Mouse (Mus musculus) granulocyte monocyte progenitor cell, adult 5-6 weeks (primary cell): ENCODE results near the gene Zfp663. TPM values are rescaled to one million over a fixed set of nuclear protein-coding genes. Genes with fewer than 3 reads are reported as not detected.
A peak's percentile ranks its signal among the peaks of the same experiment; 100 is the strongest.

ENCODE experiments used
- ATAC-seq: replicated peaks from 2 replicates; pipeline ENCODE4 v1.8.0; 2016; ENCODE audit warnings: mild to moderate bottlenecking, moderate TSS enrichment, inconsistent platforms; ENCODE audit not compliant: poor library complexity, severe bottlenecking
- total RNA-seq, 2 experiments: library from RNA; stranded (forward) in 1 of 2; stranded (reverse) in 1 of 2; fragments of 200-712, 200-1000 nt in 1 of 2; fragments of >200 nt in 1 of 2; fragmentation: Nextera tagmentation in 1 of 2; gene quantifications; 2 replicates each; pipeline ENCODE4 v1.2.3; 2014 to 2017

Zfp663 gene
- total RNA-seq, 2 experiments from 2014 or later = not detected

DNA sequence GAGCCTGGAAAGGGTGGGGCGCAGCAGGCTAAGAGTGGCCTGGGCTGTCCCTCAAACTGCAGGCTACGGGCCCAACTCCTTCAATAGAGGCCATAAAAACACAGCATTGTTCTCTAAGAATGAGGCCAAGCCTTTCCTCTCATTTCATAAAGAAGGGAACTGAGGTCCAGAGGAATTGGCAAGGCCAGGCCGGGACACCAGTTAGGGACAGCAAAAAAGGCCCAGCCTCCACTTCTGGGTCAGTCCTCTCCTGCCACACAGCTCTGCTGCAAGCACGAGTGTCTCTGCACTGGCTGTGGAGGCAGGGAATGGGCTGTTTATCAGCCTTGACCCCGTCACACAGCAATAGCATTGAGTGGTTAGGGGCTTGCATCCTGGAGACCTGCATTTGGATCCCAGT, 45.0 kb downstream of the Zfp663 start:
- no peak for ATAC-seq

GRCm38 (mm10) chr2:165321981-165322735, 46.4 kb downstream of the Zfp663 start:
- ATAC-seq = no peak

GRCm38 (mm10) chr2:165321381-165321888, 47.1 kb downstream of the Zfp663 start:
- peak; percentile 41 for ATAC-seq

DNA sequence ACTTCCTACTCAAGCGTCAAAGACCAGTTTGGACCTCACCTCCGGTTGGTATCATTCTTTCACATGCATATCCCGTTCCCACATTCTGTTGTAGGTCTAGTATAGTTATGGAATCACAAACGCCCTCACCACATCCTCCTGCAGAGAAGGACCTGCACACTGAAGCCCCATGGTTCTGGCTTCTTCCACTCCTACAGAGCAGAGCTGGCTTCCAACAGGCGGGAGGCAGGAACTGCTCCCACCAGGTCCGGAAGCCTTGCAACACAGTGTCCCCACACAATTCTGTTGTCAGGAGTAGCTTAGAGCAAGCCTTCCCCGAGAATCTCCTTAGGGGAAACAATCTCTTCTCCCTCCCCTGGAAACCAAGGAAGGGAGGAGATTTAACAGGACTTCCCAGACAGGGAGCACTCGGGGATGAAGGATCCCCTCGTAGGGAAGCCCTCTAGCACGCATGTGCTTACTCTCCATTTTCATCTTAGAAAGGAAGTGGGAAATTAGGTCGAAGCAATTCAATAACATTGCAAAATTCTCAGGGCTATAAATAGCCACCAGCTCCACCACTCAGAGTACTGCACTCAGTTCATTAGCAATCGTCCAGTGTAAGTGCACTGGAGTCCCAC, 47.9 kb downstream of the Zfp663 start:
- ATAC-seq = peak; percentile 59

- peak; percentile 28 for ATAC-seq
These were observed 49.0 kb downstream of the Zfp663 start for GRCm38 (mm10) chr2:165319503-165319902.

DNA sequence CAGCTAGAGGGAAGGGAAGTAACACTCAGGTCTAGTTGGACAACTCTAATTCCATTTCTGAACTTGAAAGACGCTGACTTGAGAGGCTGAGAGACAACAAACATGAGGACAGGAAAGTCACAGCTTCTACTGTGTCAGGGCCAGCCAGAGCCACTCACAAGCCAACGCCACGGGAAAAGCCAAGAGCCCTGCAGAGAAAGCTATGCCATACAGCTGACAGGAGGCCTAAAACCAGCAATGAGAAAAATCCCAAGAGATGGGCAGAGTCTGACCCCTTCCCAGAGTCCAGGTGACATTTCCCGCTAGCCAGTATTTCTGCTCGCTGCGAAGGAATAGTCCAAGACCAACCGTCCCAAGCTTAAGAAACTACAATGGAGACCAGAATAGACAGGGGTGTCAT, 49.6 kb downstream of the Zfp663 start:
- ATAC-seq = no peak

- no peak for ATAC-seq
These were observed 50.8 kb downstream of the Zfp663 start for GRCm38 (mm10) chr2:165317621-165318263.

GRCm38 (mm10) chr2:165316837-165317473, 51.6 kb downstream of the Zfp663 start:
- ATAC-seq = peak; percentile 26

- no peak for ATAC-seq
These were observed 52.3 kb downstream of the Zfp663 start for GRCm38 (mm10) chr2:165316204-165316603.

DNA sequence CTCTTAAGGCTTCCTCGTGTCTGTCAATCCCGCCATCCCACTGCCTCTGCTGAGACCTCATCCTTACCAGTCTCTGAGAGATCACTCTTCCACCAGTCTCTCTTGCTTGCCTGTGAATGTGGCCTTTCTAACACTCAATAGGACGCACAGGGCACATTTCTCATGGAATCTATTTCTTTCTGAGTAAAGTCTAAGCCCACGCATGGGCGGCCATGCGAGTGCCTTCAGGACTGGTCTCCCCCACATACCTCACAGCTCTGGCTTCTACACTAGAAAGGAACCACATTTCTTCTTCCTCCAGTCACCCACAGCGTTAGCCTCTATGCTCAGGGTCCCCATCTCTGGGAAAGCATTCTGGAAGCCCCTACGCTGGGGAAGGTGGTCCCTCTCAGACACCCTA, 54.3 kb downstream of the Zfp663 start:
- ATAC-seq = no peak

GRCm38 (mm10) chr2:165312381-165312780, 56.1 kb downstream of the Zfp663 start:
- no peak for ATAC-seq

- ATAC-seq = no peak
These were observed 57.0 kb downstream of the Zfp663 start for GRCm38 (mm10) chr2:165311577-165311976.

- ATAC-seq = no peak
These were observed 57.6 kb downstream of the Zfp663 start for GRCm38 (mm10) chr2:165310818-165311425.

DNA sequence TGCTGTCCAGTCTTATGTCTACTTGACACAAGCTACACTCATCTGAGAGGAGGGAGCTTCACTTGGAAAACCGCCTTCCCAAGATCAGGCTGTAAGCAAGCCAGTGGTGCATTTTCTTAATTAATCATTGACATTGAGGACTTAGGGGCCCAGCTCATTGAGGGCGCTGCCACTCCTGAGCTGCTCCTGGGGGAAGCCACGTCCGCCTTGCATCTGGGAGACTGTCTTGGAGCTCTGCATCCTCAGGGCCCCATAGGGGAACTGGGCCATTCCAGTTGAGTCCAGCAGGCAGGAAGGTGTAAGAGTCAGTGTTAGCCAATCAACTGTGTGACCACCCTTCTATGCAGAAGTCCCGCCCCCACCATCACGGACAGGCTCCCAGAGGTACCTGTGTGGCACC, 60.7 kb downstream of the Zfp663 start:
- ATAC-seq = 0 out of 2 replicates have a peak, but pooled peaks have one; percentile 35

GRCm38 (mm10) chr2:165305438-165305837, 63.1 kb downstream of the Zfp663 start:
- no peak for ATAC-seq

GRCm38 (mm10) chr2:165304819-165305218, 63.7 kb downstream of the Zfp663 start:
- ATAC-seq = no peak

DNA sequence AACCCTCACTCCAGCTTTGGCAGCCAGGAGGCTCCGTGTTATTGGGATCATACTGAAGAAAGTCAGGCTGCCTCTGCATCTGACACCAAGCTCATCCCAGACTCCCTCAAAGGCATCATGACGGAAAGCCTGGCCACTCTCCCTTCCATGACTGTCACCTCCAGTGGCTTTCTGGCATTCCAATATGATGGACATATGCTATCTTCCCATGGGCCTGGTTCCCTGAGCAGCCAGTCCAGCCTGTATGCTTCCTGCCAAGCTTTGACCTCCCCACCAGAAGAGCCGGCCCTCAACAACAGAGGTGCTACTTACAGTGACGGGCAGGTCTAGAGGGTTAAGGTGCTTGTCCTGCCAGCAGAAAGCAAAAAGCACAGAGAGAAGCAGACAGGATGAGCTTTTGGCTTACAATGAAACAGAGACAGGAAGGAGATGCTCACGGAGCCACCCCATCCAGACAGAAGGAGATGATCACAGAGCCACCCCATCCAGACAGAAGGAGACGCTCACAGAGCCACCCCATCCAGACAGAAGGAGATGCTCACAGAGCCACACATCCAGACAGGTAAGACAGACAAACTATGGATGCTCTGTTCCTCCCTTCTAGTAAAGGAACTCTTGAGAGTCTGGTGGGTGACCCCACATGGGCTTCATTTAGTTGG, 65.0 kb downstream of the Zfp663 start:
- ATAC-seq = no peak

GRCm38 (mm10) chr2:165301409-165301808, 67.1 kb downstream of the Zfp663 start:
- ATAC-seq = no peak
